Mouse (Mus musculus): ENCODE results near the gene Fancc. TPM values are rescaled to one million over a fixed set of nuclear protein-coding genes. Genes with fewer than 3 reads are reported as not detected.

The Fancc gene
- polyA plus RNA-seq, 1 experiment: 9.0 TPM

DNA sequence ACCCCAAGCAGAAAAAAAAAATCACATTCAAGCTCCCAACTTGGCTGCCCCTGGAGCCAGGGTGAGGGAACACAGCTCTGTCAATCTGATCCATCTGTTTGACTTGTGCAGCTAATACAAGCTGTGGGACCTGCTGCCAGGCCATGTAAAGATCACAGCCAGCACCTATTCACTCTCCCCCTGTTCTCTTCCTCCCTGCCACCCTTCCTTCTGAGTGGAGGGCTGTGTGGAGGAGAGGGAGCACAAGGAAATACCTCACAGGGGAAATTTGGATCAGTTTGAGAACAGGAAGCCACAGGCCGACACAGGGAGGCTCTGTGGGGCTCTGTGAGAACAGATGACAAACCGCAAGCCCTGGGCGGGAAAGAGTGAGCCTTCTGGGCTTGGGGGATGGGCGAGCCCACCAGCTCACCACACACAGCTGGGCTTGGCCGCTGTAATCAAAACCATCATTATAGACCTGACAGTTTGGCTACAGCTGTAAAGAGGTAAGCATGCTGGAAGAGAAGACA lies 31.1 kb upstream of the Fancc start:
- no peaks in the 10 kb centered on the region for H3K4me1 ChIP-seq (ENCODE audit: control insufficient read depth, insufficient read depth, low read length)
- 56% methylated on average over 5 of the region's 5 CpGs for whole genome bisulfite sequencing
- peaks cover 4% of the 10 kb centered on the region for H3K36me3 ChIP-seq (ENCODE audit: control insufficient read depth, insufficient read depth, low read length)
- no peaks in the 10 kb centered on the region for H3K27me3 ChIP-seq (replicated peaks; ENCODE audit: control insufficient read depth, insufficient read depth, low read length)
- no peak for DNase-seq
- no peak overlapping the region for H3K4me3 ChIP-seq (ENCODE audit: insufficient read depth, low read depth, low read length)
- no peak overlapping the region for H3K27ac ChIP-seq (ENCODE audit: insufficient read depth, low read depth, low read length)
- no peak for TF ChIP-seq POLR2A (IDR thresholded peaks at IDR 0.05; ENCODE audit: low read depth, low read length)
- no peak for TF ChIP-seq CTCF (conservative IDR thresholded peaks at IDR 0.05; ENCODE audit: insufficient read depth, insufficient read length, low read depth, low read length)

DNA sequence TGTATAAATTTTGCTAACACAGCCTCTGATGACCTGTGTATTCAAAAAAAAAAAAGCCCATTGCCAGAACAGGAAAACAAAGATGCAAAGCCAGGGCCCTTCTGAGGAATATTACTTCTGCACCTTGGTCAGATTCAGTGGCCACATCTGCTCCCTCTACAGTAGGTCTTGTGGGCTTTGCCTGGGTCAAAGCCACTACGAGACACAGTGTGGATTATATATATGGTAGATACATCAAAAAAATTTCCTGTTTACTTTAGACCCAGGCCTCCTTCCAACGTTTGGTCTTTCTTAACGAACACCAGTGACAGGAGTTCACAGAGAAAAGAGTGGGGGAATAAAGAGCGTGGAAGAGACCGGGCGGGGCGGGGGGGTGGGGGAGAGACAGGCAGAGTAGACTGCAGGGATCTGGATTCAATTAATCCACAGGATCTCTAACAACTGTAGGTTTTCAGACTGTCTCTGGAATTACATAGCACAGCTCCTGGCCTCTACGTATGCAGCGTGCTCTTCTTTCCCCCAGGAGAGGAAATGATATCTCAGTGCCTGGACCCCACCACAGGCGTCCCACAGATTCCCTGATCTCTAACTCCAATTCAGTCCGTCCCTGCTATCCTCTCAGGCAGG lies 28.6 kb upstream of the Fancc start:
- Histone ChIP-seq H3K4me1 (ENCODE audit: control insufficient read depth, insufficient read depth, low read length) (no peaks in the 10 kb centered on the region), H3K27me3 (replicated peaks; ENCODE audit: control insufficient read depth, insufficient read depth, low read length) (no peaks in the 10 kb centered on the region), H3K4me3 (ENCODE audit: insufficient read depth, low read depth, low read length) (no peak overlapping the region), H3K27ac (ENCODE audit: insufficient read depth, low read depth, low read length) (no peak overlapping the region), H3K36me3 (ENCODE audit: control insufficient read depth, insufficient read depth, low read length) (peaks cover 5% of the 10 kb centered on the region)
- WGBS: 82% methylated on average over 11 of the region's 11 CpGs
- DNase-seq: no peak
- TF ChIP-seq CTCF (conservative IDR thresholded peaks at IDR 0.05; ENCODE audit: insufficient read depth, insufficient read length, low read depth, low read length) (no peak), POLR2A (IDR thresholded peaks at IDR 0.05; ENCODE audit: low read depth, low read length) (no peak)

DNA sequence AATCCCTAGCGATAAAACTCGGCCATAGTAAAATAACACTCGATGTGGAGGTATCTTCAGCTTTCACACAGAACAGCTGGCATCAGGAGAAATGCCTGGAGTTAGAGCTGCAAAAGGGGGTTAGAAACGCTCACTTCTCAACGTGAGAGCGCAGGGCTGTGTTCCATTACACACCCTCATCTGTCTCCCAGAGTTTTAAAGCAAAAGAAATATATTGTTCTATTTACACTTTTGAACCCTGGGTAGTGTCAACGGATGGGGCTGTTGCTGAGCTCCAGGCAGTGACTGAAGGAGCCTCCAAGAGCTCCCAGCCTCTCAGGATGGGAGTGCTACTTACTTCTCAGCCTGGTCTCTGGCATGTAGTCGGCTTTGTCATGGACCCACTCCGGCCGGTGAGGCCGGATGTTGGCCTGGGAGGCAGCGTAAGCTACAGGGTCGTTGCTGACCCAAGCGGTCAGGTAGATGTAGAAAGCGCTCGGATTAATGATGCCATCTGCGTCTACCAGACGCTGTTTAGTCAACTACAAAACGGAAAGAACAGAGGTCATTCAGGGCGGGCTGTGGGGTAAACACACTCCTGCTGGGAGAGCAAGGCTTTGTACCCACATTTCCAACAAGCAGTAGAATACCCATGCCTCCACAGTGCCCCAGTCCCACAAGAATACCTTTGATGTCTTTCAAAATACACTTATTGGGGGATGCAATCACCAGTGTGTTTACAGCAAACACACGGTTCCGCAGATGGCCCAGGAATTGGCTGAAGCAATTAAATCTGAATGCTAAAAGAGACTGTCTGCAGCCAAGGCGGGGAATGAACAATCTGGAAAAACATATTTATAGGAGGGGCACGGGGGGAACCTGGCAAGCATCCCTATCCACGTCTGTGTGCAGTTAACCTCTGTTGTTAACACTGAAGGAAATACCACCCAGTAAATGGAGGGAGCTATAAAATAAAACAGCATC lies 27.8 kb upstream of the Fancc start:
- peaks cover 5% of the 10 kb centered on the region for H3K36me3 ChIP-seq (ENCODE audit: control insufficient read depth, insufficient read depth, low read length)
- WGBS: 67% methylated on average over 25 of the region's 25 CpGs
- no peak overlapping the region for H3K27ac ChIP-seq (ENCODE audit: insufficient read depth, low read depth, low read length)

DNA sequence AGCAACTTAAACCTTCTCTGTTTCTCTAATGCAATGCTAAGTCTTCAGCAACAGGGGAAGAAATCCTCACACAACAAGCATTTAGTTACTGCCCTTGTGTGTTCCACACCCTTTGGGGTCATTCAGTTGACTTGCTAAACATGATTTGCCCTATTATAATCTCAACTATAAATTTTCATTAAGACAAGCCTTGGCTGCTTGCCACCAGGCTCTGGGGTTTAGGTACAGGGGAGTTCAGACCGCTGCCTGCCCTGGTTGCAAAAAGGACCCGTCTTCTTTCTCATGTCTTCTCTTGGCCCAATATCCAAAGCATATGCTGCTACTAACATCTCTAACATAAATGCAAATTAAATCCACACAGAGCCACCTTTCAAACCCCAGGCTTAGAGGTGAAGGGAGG lies 27.0 kb upstream of the Fancc start:
- WGBS: 46% methylated on average over 2 of the region's 2 CpGs
- Histone ChIP-seq H3K4me3 (ENCODE audit: insufficient read depth, low read depth, low read length) (no peak overlapping the region), H3K36me3 (ENCODE audit: control insufficient read depth, insufficient read depth, low read length) (peaks cover 5% of the 10 kb centered on the region), H3K4me1 (ENCODE audit: control insufficient read depth, insufficient read depth, low read length) (no peaks in the 10 kb centered on the region), H3K27me3 (replicated peaks; ENCODE audit: control insufficient read depth, insufficient read depth, low read length) (no peaks in the 10 kb centered on the region), H3K27ac (ENCODE audit: insufficient read depth, low read depth, low read length) (no peak overlapping the region)
- DNase-seq: no peak
- TF ChIP-seq CTCF (conservative IDR thresholded peaks at IDR 0.05; ENCODE audit: insufficient read depth, insufficient read length, low read depth, low read length) (no peak), POLR2A (IDR thresholded peaks at IDR 0.05; ENCODE audit: low read depth, low read length) (no peak)

More for the DNA sequence above, 27.8 kb upstream of the Fancc start:
- Histone ChIP-seq H3K4me1 (ENCODE audit: control insufficient read depth, insufficient read depth, low read length) (no peaks in the 10 kb centered on the region), H3K4me3 (ENCODE audit: insufficient read depth, low read depth, low read length) (no peak overlapping the region), H3K27me3 (replicated peaks; ENCODE audit: control insufficient read depth, insufficient read depth, low read length) (no peaks in the 10 kb centered on the region)
- TF ChIP-seq POLR2A (IDR thresholded peaks at IDR 0.05; ENCODE audit: low read depth, low read length) (no peak), CTCF (conservative IDR thresholded peaks at IDR 0.05; ENCODE audit: insufficient read depth, insufficient read length, low read depth, low read length) (no peak)
- DNase-seq: no peak

DNA sequence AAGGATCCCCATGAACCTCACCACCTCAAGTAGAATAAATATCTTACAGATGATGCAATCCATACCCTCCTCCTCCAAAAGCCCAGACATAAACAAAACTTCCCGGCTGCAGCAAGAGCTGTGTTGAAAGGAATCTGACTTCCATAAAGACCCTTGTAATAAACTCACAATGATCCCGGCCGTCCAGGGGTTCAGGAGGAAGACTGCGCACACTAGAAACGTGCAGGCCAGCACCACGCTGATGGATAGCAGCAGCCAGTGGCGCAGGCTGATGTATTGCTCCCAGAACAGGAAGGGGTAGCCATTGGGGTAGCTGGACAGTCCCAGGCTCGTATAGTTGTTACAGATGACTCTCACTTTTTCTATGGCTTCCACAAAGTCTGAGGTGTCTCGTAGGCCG lies 25.8 kb upstream of the Fancc start:
- Histone ChIP-seq H3K27ac (ENCODE audit: insufficient read depth, low read depth, low read length) (no peak overlapping the region), H3K4me1 (ENCODE audit: control insufficient read depth, insufficient read depth, low read length) (no peaks in the 10 kb centered on the region), H3K36me3 (ENCODE audit: control insufficient read depth, insufficient read depth, low read length) (peaks cover 5% of the 10 kb centered on the region), H3K4me3 (ENCODE audit: insufficient read depth, low read depth, low read length) (no peak overlapping the region), H3K27me3 (replicated peaks; ENCODE audit: control insufficient read depth, insufficient read depth, low read length) (no peaks in the 10 kb centered on the region)
- no peak for DNase-seq
- WGBS: 80% methylated on average over 10 of the region's 10 CpGs
- TF ChIP-seq CTCF (conservative IDR thresholded peaks at IDR 0.05; ENCODE audit: insufficient read depth, insufficient read length, low read depth, low read length) (no peak), POLR2A (IDR thresholded peaks at IDR 0.05; ENCODE audit: low read depth, low read length) (no peak)

DNA sequence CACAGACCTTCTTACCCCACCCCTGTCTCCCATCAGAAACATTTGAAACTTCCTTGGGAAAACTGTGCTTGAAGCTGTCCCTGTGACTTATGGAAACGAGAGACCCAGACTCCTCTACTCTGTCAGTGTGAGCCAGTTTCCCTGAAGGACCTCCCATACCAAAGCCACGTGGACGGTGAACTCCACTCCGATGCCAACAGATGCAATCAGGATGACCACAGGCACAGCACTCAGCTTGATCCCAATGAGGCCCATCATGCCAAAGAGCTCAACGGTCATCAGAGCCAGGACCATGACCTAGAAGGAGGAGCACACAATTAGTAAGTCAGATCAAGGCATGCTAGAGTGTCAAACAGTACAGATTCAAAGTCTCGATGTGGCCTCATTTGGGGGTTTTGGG lies 23.0 kb upstream of the Fancc start:
- Histone ChIP-seq H3K27me3 (replicated peaks; ENCODE audit: control insufficient read depth, insufficient read depth, low read length) (no peaks in the 10 kb centered on the region), H3K27ac (ENCODE audit: insufficient read depth, low read depth, low read length) (no peak overlapping the region), H3K4me1 (ENCODE audit: control insufficient read depth, insufficient read depth, low read length) (no peaks in the 10 kb centered on the region), H3K4me3 (ENCODE audit: insufficient read depth, low read depth, low read length) (no peak overlapping the region), H3K36me3 (ENCODE audit: control insufficient read depth, insufficient read depth, low read length) (peaks cover 10% of the 10 kb centered on the region)
- no peak for DNase-seq
- 79% methylated on average over 6 of the region's 6 CpGs for WGBS
- no peak for TF ChIP-seq CTCF (conservative IDR thresholded peaks at IDR 0.05; ENCODE audit: insufficient read depth, insufficient read length, low read depth, low read length)
- no peak for TF ChIP-seq POLR2A (IDR thresholded peaks at IDR 0.05; ENCODE audit: low read depth, low read length)

DNA sequence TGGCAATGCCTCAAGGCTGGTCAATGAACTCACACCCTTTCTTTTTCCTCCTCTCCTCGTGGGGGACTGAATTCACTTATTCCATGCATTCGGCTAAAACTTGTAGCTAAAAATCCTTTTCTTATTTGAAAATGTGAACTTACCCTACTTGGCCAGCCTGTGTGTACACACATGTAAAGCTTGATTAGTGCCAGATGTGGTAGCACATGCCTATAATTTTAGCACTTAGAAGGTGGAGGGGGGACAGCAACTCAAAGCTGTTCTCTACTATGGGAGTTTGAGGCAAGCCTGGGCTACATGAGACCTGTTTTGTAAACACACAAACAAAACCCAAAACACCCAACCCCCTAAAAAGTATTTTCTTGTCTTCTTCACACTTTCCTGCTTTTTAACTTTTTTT lies 19.5 kb upstream of the Fancc start:
- 77% methylated on average over 2 of the region's 2 CpGs for WGBS
- H3K36me3 ChIP-seq (ENCODE audit: control insufficient read depth, insufficient read depth, low read length): peaks cover 7% of the 10 kb centered on the region
- H3K4me3 ChIP-seq (ENCODE audit: insufficient read depth, low read depth, low read length): no peak overlapping the region
- H3K27ac ChIP-seq (ENCODE audit: insufficient read depth, low read depth, low read length): no peak overlapping the region
- no peaks in the 10 kb centered on the region for H3K27me3 ChIP-seq (replicated peaks; ENCODE audit: control insufficient read depth, insufficient read depth, low read length)
- no peak for TF ChIP-seq CTCF (conservative IDR thresholded peaks at IDR 0.05; ENCODE audit: insufficient read depth, insufficient read length, low read depth, low read length)
- TF ChIP-seq POLR2A (IDR thresholded peaks at IDR 0.05; ENCODE audit: low read depth, low read length): no peak
- H3K4me1 ChIP-seq (ENCODE audit: control insufficient read depth, insufficient read depth, low read length): no peaks in the 10 kb centered on the region
- DNase-seq: no peak

Data from kidney, adult 2 months (tissue).